Mouse (Mus musculus): ENCODE data around the gene Fam198b. TPM values are rescaled to one million over a fixed set of nuclear protein-coding genes. Genes with fewer than 3 reads are reported as not detected.

The Fam198b gene
- polyA plus RNA-seq, 1 experiment from 2014 or later: 61.8 TPM

GRCm38 (mm10) chr3:79885686-79886356, 1.5 kb downstream of the Fam198b start:
- Histone ChIP-seq H3K27ac (ENCODE audit: poor library complexity, severe bottlenecking) (peak overlapping the region; percentile 93), H3K4me2 (peak overlapping the region; percentile 79), H3K4me3 (peak overlapping the region; percentile 57), H3K36me3 (no peaks in the 10 kb centered on the region), H3K27me3 (replicated peaks) (no peaks in the 10 kb centered on the region), H3K9me3 (replicated peaks) (no peaks in the 10 kb centered on the region), H3K4me1 (replicated peaks) (peaks cover 31% of the 10 kb centered on the region), H3K9ac (peak overlapping the region; percentile 88)
- WGBS: 19% methylated on average over 19 of the region's 19 CpGs
- ATAC-seq (ENCODE audit: insufficient number of reproducible peaks, low FRiP score): peak; percentile 37; the same call in 1 of the 2 replicates

- H3K27ac ChIP-seq (ENCODE audit: poor library complexity, severe bottlenecking): peak overlapping the region; percentile 93
- 78% methylated on average over 23 of the region's 23 CpGs for WGBS
- H3K9me3 ChIP-seq (replicated peaks): no peaks in the 10 kb centered on the region
- H3K27me3 ChIP-seq (replicated peaks): no peaks in the 10 kb centered on the region
- ATAC-seq (ENCODE audit: insufficient number of reproducible peaks, low FRiP score): peak; percentile 52
- H3K4me1 ChIP-seq (replicated peaks): peaks cover 31% of the 10 kb centered on the region
- peak overlapping the region; percentile 57 for H3K4me3 ChIP-seq
- H3K36me3 ChIP-seq: peaks cover 1% of the 10 kb centered on the region
- H3K4me2 ChIP-seq: peak overlapping the region; percentile 79
- peak overlapping the region; percentile 88 for H3K9ac ChIP-seq
Observed at GRCm38 (mm10) chr3:79886357-79887091, 2.2 kb downstream of the Fam198b start.

GRCm38 (mm10) chr3:79887161-79887855, 3.0 kb downstream of the Fam198b start:
- H3K4me1 ChIP-seq (replicated peaks): peaks cover 36% of the 10 kb centered on the region
- H3K9me3 ChIP-seq (replicated peaks): no peaks in the 10 kb centered on the region
- H3K27me3 ChIP-seq (replicated peaks): no peaks in the 10 kb centered on the region
- WGBS: 43% methylated on average over 8 of the region's 8 CpGs
- peak overlapping the region; percentile 57 for H3K4me3 ChIP-seq
- H3K36me3 ChIP-seq: peaks cover 8% of the 10 kb centered on the region
- no peak for ATAC-seq (ENCODE audit: insufficient number of reproducible peaks, low FRiP score)
- H3K9ac ChIP-seq: peak overlapping the region; percentile 88
- H3K27ac ChIP-seq (ENCODE audit: poor library complexity, severe bottlenecking): peak overlapping the region; percentile 93
- H3K4me2 ChIP-seq: peak overlapping the region; percentile 79

- ATAC-seq (ENCODE audit: insufficient number of reproducible peaks, low FRiP score): no peak
- H3K27ac ChIP-seq (ENCODE audit: poor library complexity, severe bottlenecking): peak overlapping the region; percentile 93; the same call in 1 of the 2 replicates
- peak overlapping the region; percentile 57 for H3K4me3 ChIP-seq
- H3K36me3 ChIP-seq: peaks cover 8% of the 10 kb centered on the region
- H3K4me1 ChIP-seq (replicated peaks): peaks cover 36% of the 10 kb centered on the region
- H3K4me2 ChIP-seq: peak overlapping the region; percentile 79
- H3K27me3 ChIP-seq (replicated peaks): no peaks in the 10 kb centered on the region
- no peaks in the 10 kb centered on the region for H3K9me3 ChIP-seq (replicated peaks)
- H3K9ac ChIP-seq: peak overlapping the region; percentile 88
- WGBS: 68% methylated on average over 2 of the region's 2 CpGs
Observed at GRCm38 (mm10) chr3:79887966-79888365, 3.6 kb downstream of the Fam198b start.

GRCm38 (mm10) chr3:79897534-79898370, 13.4 kb downstream of the Fam198b start:
- 74% methylated on average over 13 of the region's 13 CpGs for WGBS
- no peak overlapping the region for H3K27ac ChIP-seq (ENCODE audit: poor library complexity, severe bottlenecking)

GRCm38 (mm10) chr3:79898514-79898913, 14.2 kb downstream of the Fam198b start:
- H3K4me3 ChIP-seq: no peak overlapping the region
- H3K9me3 ChIP-seq (replicated peaks): no peaks in the 10 kb centered on the region
- H3K27me3 ChIP-seq (replicated peaks): no peaks in the 10 kb centered on the region
- no peak overlapping the region for H3K27ac ChIP-seq (ENCODE audit: poor library complexity, severe bottlenecking)
- peaks cover 19% of the 10 kb centered on the region for H3K36me3 ChIP-seq
- H3K9ac ChIP-seq: no peak overlapping the region
- no peak for ATAC-seq (ENCODE audit: insufficient number of reproducible peaks, low FRiP score)
- no peak overlapping the region for H3K4me2 ChIP-seq
- H3K4me1 ChIP-seq (replicated peaks): peaks cover 39% of the 10 kb centered on the region

More at GRCm38 (mm10) chr3:79897534-79898370, 13.4 kb downstream of the Fam198b start:
- peaks cover 32% of the 10 kb centered on the region for H3K4me1 ChIP-seq (replicated peaks)
- no peaks in the 10 kb centered on the region for H3K9me3 ChIP-seq (replicated peaks)
- no peak for ATAC-seq (ENCODE audit: insufficient number of reproducible peaks, low FRiP score)
- no peak overlapping the region for H3K9ac ChIP-seq
- H3K4me2 ChIP-seq: no peak overlapping the region
- no peak overlapping the region for H3K4me3 ChIP-seq
- peaks cover 19% of the 10 kb centered on the region for H3K36me3 ChIP-seq
- H3K27me3 ChIP-seq (replicated peaks): no peaks in the 10 kb centered on the region

- Histone ChIP-seq H3K9ac (no peak overlapping the region), H3K9me3 (replicated peaks) (no peaks in the 10 kb centered on the region), H3K4me1 (replicated peaks) (peaks cover 53% of the 10 kb centered on the region), H3K36me3 (peaks cover 21% of the 10 kb centered on the region), H3K27me3 (replicated peaks) (no peaks in the 10 kb centered on the region), H3K27ac (ENCODE audit: poor library complexity, severe bottlenecking) (no peak overlapping the region), H3K4me2 (no peak overlapping the region), H3K4me3 (no peak overlapping the region)
- WGBS: 81% methylated on average over 9 of the region's 9 CpGs
- ATAC-seq (ENCODE audit: insufficient number of reproducible peaks, low FRiP score): no peak
Observed at GRCm38 (mm10) chr3:79899906-79900305, 15.6 kb downstream of the Fam198b start.

GRCm38 (mm10) chr3:79900502-79900901, 16.2 kb downstream of the Fam198b start:
- H3K27ac ChIP-seq (ENCODE audit: poor library complexity, severe bottlenecking): no peak overlapping the region
- no peak overlapping the region for H3K4me3 ChIP-seq
- H3K9me3 ChIP-seq (replicated peaks): no peaks in the 10 kb centered on the region
- WGBS: 90% methylated on average over 2 of the region's 2 CpGs
- no peak overlapping the region for H3K9ac ChIP-seq
- no peak overlapping the region for H3K4me2 ChIP-seq
- H3K36me3 ChIP-seq: peaks cover 26% of the 10 kb centered on the region
- no peaks in the 10 kb centered on the region for H3K27me3 ChIP-seq (replicated peaks)
- ATAC-seq (ENCODE audit: insufficient number of reproducible peaks, low FRiP score): no peak
- peaks cover 54% of the 10 kb centered on the region for H3K4me1 ChIP-seq (replicated peaks)

GRCm38 (mm10) chr3:79901321-79901720, 17.0 kb downstream of the Fam198b start:
- no peak overlapping the region for H3K4me3 ChIP-seq
- 0 out of 2 replicates have a peak, but pooled peaks have one; percentile 16 for ATAC-seq (ENCODE audit: insufficient number of reproducible peaks, low FRiP score)
- H3K27ac ChIP-seq (ENCODE audit: poor library complexity, severe bottlenecking): no peak overlapping the region

GRCm38 (mm10) chr3:79901734-79902133, 17.4 kb downstream of the Fam198b start:
- Histone ChIP-seq H3K4me1 (replicated peaks) (peaks cover 61% of the 10 kb centered on the region), H3K27me3 (replicated peaks) (no peaks in the 10 kb centered on the region), H3K36me3 (peaks cover 26% of the 10 kb centered on the region), H3K27ac (ENCODE audit: poor library complexity, severe bottlenecking) (no peak overlapping the region), H3K4me3 (no peak overlapping the region), H3K9ac (no peak overlapping the region), H3K9me3 (replicated peaks) (no peaks in the 10 kb centered on the region), H3K4me2 (no peak overlapping the region)
- no peak for ATAC-seq (ENCODE audit: insufficient number of reproducible peaks, low FRiP score)
- WGBS: 84% methylated on average over 4 of the region's 4 CpGs

More at GRCm38 (mm10) chr3:79901321-79901720, 17.0 kb downstream of the Fam198b start:
- Histone ChIP-seq H3K27me3 (replicated peaks) (no peaks in the 10 kb centered on the region), H3K9ac (no peak overlapping the region), H3K9me3 (replicated peaks) (no peaks in the 10 kb centered on the region), H3K36me3 (peaks cover 26% of the 10 kb centered on the region), H3K4me1 (replicated peaks) (peaks cover 56% of the 10 kb centered on the region), H3K4me2 (no peak overlapping the region)
- WGBS: 83% methylated on average over 6 of the region's 6 CpGs
